Mouse (Mus musculus): ENCODE data around the gene Kcnj8. TPM values are rescaled to one million over a fixed set of nuclear protein-coding genes. Genes with fewer than 3 reads are reported as not detected.
A peak's percentile ranks its signal among the peaks of the same experiment; 100 is the strongest.

Gene Kcnj8
- polyA plus RNA-seq, 1 experiment from 2014 or later, result 57.9 TPM

- no peak overlapping the region for H3K4me3 ChIP-seq (replicated peaks; ENCODE audit: low read length)
- ATAC-seq (ENCODE audit: insufficient read depth, low FRiP score), result no peak
- 0 out of 2 replicates have a peak, but pooled peaks cover 2% of the 10 kb centered on the region for H3K4me1 ChIP-seq (ENCODE audit: control insufficient read depth, insufficient read depth, low read length)
- H3K36me3 ChIP-seq (ENCODE audit: control insufficient read depth, insufficient read depth, low read length), result no peaks in the 10 kb centered on the region
- no peaks in the 10 kb centered on the region for H3K9me3 ChIP-seq (replicated peaks; ENCODE audit: control insufficient read depth, low read length)
- H3K4me2 ChIP-seq (ENCODE audit: low read depth, low read length), result no peak overlapping the region
- WGBS, result 32% methylated on average over 6 of the region's 6 CpGs
- peak overlapping the region; percentile 48; the same call in 1 of the 2 replicates for H3K27ac ChIP-seq (ENCODE audit: low read length)
- H3K9ac ChIP-seq (ENCODE audit: low read length), result no peak overlapping the region
- 0 out of 2 replicates have a peak, but pooled peaks cover 6% of the 10 kb centered on the region for H3K27me3 ChIP-seq (ENCODE audit: control insufficient read depth, insufficient read depth, low read length)
Observed at GRCm38 (mm10) chr6:142572876-142573275, 1.5 kb upstream of the Kcnj8 start.

- H3K9me3 ChIP-seq (replicated peaks; ENCODE audit: control insufficient read depth, low read length), result no peaks in the 10 kb centered on the region
- H3K4me1 ChIP-seq (ENCODE audit: control insufficient read depth, insufficient read depth, low read length), result 0 out of 2 replicates have a peak, but pooled peaks cover 6% of the 10 kb centered on the region
- peak overlapping the region; percentile 75 for H3K9ac ChIP-seq (ENCODE audit: low read length)
- H3K27me3 ChIP-seq (ENCODE audit: control insufficient read depth, insufficient read depth, low read length), result 0 out of 2 replicates have a peak, but pooled peaks cover 6% of the 10 kb centered on the region
- H3K4me3 ChIP-seq (replicated peaks; ENCODE audit: low read length), result peak overlapping the region; percentile 58
- peak overlapping the region; percentile 90 for H3K27ac ChIP-seq (ENCODE audit: low read length)
- no peak for ATAC-seq (ENCODE audit: insufficient read depth, low FRiP score)
- no peaks in the 10 kb centered on the region for H3K36me3 ChIP-seq (ENCODE audit: control insufficient read depth, insufficient read depth, low read length)
- peak overlapping the region; percentile 78 for H3K4me2 ChIP-seq (ENCODE audit: low read depth, low read length)
- 4% methylated on average over 21 of the region's 21 CpGs for WGBS
Observed at GRCm38 (mm10) chr6:142571629-142572360, 381 bp upstream of the Kcnj8 start.

DNA sequence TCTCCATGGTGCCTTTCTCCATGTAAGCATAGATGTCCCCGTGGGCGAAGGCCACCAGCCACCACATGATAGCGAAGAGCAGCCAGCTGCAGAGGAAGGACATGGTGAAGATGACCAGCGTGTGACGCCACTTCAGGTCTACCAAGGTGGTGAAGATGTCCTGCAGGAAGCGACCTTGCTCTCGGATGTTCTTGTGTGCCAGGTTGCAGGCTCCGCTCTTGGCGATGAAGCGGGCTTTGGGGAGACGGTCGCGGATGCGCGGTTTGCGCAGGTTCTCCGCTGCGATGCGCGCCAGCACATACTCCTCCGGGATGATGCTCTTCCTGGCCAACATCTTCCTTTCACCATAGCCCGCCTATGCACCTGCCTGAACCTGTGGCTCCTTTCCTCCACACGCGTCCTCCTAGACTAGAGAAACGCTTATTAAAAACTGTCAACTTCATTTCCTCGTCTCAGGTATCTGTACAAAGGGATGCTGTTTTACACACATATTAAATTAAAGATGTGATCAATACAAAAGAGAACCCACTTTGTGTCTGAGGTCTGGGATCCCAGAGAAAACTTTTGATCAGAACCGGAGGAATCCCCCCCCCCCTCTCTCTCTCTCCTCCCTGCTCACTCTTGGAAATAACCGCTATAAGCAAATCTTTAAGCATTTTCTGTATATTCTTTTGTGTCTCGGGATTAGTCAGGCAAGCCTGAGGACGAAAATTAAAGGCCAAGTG, 1.2 kb downstream of the Kcnj8 start:
- no peak for ATAC-seq (ENCODE audit: insufficient read depth, low FRiP score)
- 0 out of 2 replicates have a peak, but pooled peaks cover 6% of the 10 kb centered on the region for H3K4me1 ChIP-seq (ENCODE audit: control insufficient read depth, insufficient read depth, low read length)
- peaks cover 11% of the 10 kb centered on the region for H3K36me3 ChIP-seq (ENCODE audit: control insufficient read depth, insufficient read depth, low read length)
- WGBS, result 10% methylated on average over 30 of the region's 30 CpGs
- peak overlapping the region; percentile 74 for H3K9ac ChIP-seq (ENCODE audit: low read length)
- 0 out of 2 replicates have a peak, but pooled peaks cover 6% of the 10 kb centered on the region for H3K27me3 ChIP-seq (ENCODE audit: control insufficient read depth, insufficient read depth, low read length)
- peak overlapping the region; percentile 65 for H3K27ac ChIP-seq (ENCODE audit: low read length)
- peak overlapping the region; percentile 58 for H3K4me3 ChIP-seq (replicated peaks; ENCODE audit: low read length)
- peak overlapping the region; percentile 78 for H3K4me2 ChIP-seq (ENCODE audit: low read depth, low read length)
- H3K9me3 ChIP-seq (replicated peaks; ENCODE audit: control insufficient read depth, low read length), result no peaks in the 10 kb centered on the region

- H3K4me2 ChIP-seq (ENCODE audit: low read depth, low read length), result peak overlapping the region; percentile 78
- H3K9ac ChIP-seq (ENCODE audit: low read length), result peak overlapping the region; percentile 63
- H3K4me1 ChIP-seq (ENCODE audit: control insufficient read depth, insufficient read depth, low read length), result 0 out of 2 replicates have a peak, but pooled peaks cover 6% of the 10 kb centered on the region
- peaks cover 14% of the 10 kb centered on the region for H3K36me3 ChIP-seq (ENCODE audit: control insufficient read depth, insufficient read depth, low read length)
- no peak for ATAC-seq (ENCODE audit: insufficient read depth, low FRiP score)
- H3K9me3 ChIP-seq (replicated peaks; ENCODE audit: control insufficient read depth, low read length), result no peaks in the 10 kb centered on the region
- H3K4me3 ChIP-seq (replicated peaks; ENCODE audit: low read length), result peak overlapping the region; percentile 36
- H3K27ac ChIP-seq (ENCODE audit: low read length), result peak overlapping the region; percentile 77
- 0 out of 2 replicates have a peak, but pooled peaks cover 6% of the 10 kb centered on the region for H3K27me3 ChIP-seq (ENCODE audit: control insufficient read depth, insufficient read depth, low read length)
- 39% methylated on average over 7 of the region's 7 CpGs for WGBS
Observed at GRCm38 (mm10) chr6:142568713-142569357, 2.6 kb downstream of the Kcnj8 start.

DNA sequence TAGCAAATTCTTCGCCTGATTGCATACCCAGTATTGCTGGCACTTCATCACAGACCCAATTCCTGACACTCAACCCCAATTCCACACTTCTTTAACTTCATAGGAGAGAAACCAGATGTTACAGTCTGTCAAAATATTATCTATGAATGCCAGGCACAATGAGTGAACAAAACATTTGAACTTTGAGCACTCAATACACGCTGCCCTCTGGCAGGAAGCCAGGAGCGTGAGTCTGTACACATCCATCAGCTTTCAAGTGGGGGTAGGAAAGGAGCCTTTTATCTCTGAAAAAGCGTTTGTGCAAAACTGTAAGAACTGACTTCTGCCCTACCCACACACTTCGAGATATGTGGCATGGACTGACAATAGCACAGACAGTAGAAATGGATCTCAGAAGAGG, 4.0 kb downstream of the Kcnj8 start:
- Histone ChIP-seq H3K4me3 (replicated peaks; ENCODE audit: low read length) (peak overlapping the region; percentile 26), H3K27me3 (ENCODE audit: control insufficient read depth, insufficient read depth, low read length) (0 out of 2 replicates have a peak, but pooled peaks cover 6% of the 10 kb centered on the region), H3K9me3 (replicated peaks; ENCODE audit: control insufficient read depth, low read length) (no peaks in the 10 kb centered on the region), H3K36me3 (ENCODE audit: control insufficient read depth, insufficient read depth, low read length) (peaks cover 14% of the 10 kb centered on the region), H3K27ac (ENCODE audit: low read length) (no peak overlapping the region; the same call in 1 of the 2 replicates), H3K4me1 (ENCODE audit: control insufficient read depth, insufficient read depth, low read length) (0 out of 2 replicates have a peak, but pooled peaks cover 6% of the 10 kb centered on the region), H3K9ac (ENCODE audit: low read length) (0 out of 2 replicates have a peak overlapping the region, but pooled peaks have one; percentile 42), H3K4me2 (ENCODE audit: low read depth, low read length) (peak overlapping the region; percentile 26)
- ATAC-seq (ENCODE audit: insufficient read depth, low FRiP score), result peak; percentile 16; the same call in 1 of the 2 replicates
- WGBS, result 13% methylated on average over 5 of the region's 5 CpGs

- H3K9ac ChIP-seq (ENCODE audit: low read length), result no peak overlapping the region
- no peak overlapping the region for H3K4me2 ChIP-seq (ENCODE audit: low read depth, low read length)
- peaks cover 14% of the 10 kb centered on the region for H3K36me3 ChIP-seq (ENCODE audit: control insufficient read depth, insufficient read depth, low read length)
- 0 out of 2 replicates have a peak, but pooled peaks cover 4% of the 10 kb centered on the region for H3K4me1 ChIP-seq (ENCODE audit: control insufficient read depth, insufficient read depth, low read length)
- H3K27ac ChIP-seq (ENCODE audit: low read length), result no peak overlapping the region
- no peak for ATAC-seq (ENCODE audit: insufficient read depth, low FRiP score)
- H3K9me3 ChIP-seq (replicated peaks; ENCODE audit: control insufficient read depth, low read length), result no peaks in the 10 kb centered on the region
- H3K27me3 ChIP-seq (ENCODE audit: control insufficient read depth, insufficient read depth, low read length), result 0 out of 2 replicates have a peak, but pooled peaks cover 2% of the 10 kb centered on the region
- H3K4me3 ChIP-seq (replicated peaks; ENCODE audit: low read length), result no peak overlapping the region
- WGBS, result 97% methylated on average over 3 of the region's 3 CpGs
Observed at GRCm38 (mm10) chr6:142564746-142565145, 6.7 kb downstream of the Kcnj8 start.

DNA sequence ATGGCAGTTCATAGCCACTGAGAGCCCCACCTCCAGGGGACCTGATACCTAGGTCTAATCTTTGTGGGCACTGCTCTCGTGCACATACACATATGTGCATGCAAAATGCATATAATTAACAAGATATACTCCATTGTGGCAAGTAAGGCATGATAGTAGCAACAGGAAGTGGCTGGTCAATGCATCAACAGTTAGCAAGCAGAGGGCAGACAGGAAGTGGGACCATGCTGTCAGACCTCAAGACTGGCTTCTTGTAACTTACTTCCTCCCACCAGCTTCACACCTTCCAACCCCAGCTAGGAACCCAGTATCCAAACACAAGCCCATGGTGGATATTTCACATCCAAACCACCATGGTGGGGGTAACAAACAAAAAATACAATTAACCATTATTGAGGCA, 10.3 kb downstream of the Kcnj8 start:
- H3K4me3 ChIP-seq (replicated peaks; ENCODE audit: low read length), result no peak overlapping the region
- no peaks in the 10 kb centered on the region for H3K9me3 ChIP-seq (replicated peaks; ENCODE audit: control insufficient read depth, low read length)
- no peaks in the 10 kb centered on the region for H3K4me1 ChIP-seq (ENCODE audit: control insufficient read depth, insufficient read depth, low read length)
- no peak overlapping the region for H3K27ac ChIP-seq (ENCODE audit: low read length)
- WGBS, result 68% methylated on average over 1 of the region's 1 CpGs
- H3K9ac ChIP-seq (ENCODE audit: low read length), result no peak overlapping the region
- no peak overlapping the region for H3K4me2 ChIP-seq (ENCODE audit: low read depth, low read length)
- H3K36me3 ChIP-seq (ENCODE audit: control insufficient read depth, insufficient read depth, low read length), result peaks cover 13% of the 10 kb centered on the region
- ATAC-seq (ENCODE audit: insufficient read depth, low FRiP score), result no peak
- H3K27me3 ChIP-seq (ENCODE audit: control insufficient read depth, insufficient read depth, low read length), result no peaks in the 10 kb centered on the region

DNA sequence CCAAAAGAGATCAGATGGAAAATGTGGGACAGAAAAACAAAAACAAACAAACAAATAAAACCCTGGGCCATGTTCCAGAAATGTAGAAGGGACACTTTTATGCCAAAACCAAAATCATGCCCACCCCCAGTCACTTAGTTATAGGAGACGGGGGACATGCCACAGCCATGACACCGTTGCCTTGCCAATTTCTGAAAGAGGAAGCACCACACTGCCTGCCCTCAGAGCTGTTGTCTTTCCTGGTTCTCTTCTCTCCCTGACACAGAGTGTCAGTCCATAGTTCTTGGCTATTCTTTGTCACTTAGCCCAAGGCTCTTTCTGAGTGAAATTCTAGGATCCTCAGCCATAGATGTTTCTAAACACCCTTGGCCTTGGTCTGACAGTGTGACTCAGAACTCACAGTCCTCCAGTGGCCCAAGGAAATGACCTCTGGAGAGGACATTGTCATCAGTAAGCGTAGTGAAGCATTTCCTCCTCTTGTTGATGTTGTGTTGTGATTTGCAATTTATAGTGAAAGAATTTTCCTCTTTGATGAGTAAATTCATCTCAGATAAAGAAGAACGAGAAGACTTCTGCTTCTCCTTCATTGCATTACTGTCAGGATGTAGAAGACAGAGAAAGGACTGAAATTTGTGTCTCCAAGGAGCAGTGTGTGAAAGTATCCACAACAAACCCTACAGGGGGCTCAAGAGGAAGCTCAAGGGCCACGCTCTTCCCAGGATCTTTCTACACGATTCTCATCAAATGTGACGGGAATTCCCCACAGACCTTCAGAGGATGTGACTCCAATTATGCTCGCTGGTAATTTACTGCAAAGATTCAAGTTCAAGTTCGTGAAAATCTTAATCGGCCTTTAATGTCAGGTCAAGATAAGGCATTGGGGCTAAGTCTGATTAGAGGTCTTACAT, 12.4 kb downstream of the Kcnj8 start:
- Histone ChIP-seq H3K4me2 (ENCODE audit: low read depth, low read length) (no peak overlapping the region), H3K27me3 (ENCODE audit: control insufficient read depth, insufficient read depth, low read length) (no peaks in the 10 kb centered on the region), H3K36me3 (ENCODE audit: control insufficient read depth, insufficient read depth, low read length) (no peaks in the 10 kb centered on the region), H3K9ac (ENCODE audit: low read length) (no peak overlapping the region), H3K4me1 (ENCODE audit: control insufficient read depth, insufficient read depth, low read length) (no peaks in the 10 kb centered on the region), H3K27ac (ENCODE audit: low read length) (no peak overlapping the region), H3K4me3 (replicated peaks; ENCODE audit: low read length) (no peak overlapping the region), H3K9me3 (replicated peaks; ENCODE audit: control insufficient read depth, low read length) (no peaks in the 10 kb centered on the region)
- 79% methylated on average over 10 of the region's 10 CpGs for whole genome bisulfite sequencing
- ATAC-seq (ENCODE audit: insufficient read depth, low FRiP score), result no peak

All from stomach, embryonic 16.5 days (tissue).